Mouse (Mus musculus): ENCODE results near the gene Pigs.

Pigs gene

GRCm38 (mm10) chr11:78337040-78337439, 8.8 kb downstream of the Pigs start:
- DNase-seq (ENCODE audit: low read depth, low spot score), result no peak

- DNase-seq (ENCODE audit: low read depth, low spot score), result no peak
Observed at GRCm38 (mm10) chr11:78341702-78342101, 13.5 kb downstream of the Pigs start.

- DNase-seq (ENCODE audit: low read depth, low spot score), result peak; percentile 48
Observed at GRCm38 (mm10) chr11:78343381-78344327, 15.4 kb downstream of the Pigs start, which contains the start of gene Unc119. Gene Unc119, plus strand, starts transcription at chr11:78343482.

- no peak for DNase-seq (ENCODE audit: low read depth, low spot score)
Observed at GRCm38 (mm10) chr11:78344328-78344889, 16.2 kb downstream of the Pigs start.

- DNase-seq (ENCODE audit: low read depth, low spot score), result no peak
Observed at GRCm38 (mm10) chr11:78344890-78345715, 16.9 kb downstream of the Pigs start.

GRCm38 (mm10) chr11:78345801-78346200, 17.6 kb downstream of the Pigs start:
- no peak for DNase-seq (ENCODE audit: low read depth, low spot score)

GRCm38 (mm10) chr11:78346326-78347069, 18.3 kb downstream of the Pigs start:
- no peak for DNase-seq (ENCODE audit: low read depth, low spot score)

GRCm38 (mm10) chr11:78347070-78347754, 19.0 kb downstream of the Pigs start:
- DNase-seq (ENCODE audit: low read depth, low spot score), result peak; percentile 80

GRCm38 (mm10) chr11:78347908-78348307, 19.7 kb downstream of the Pigs start:
- no peak for DNase-seq (ENCODE audit: low read depth, low spot score)

- no peak for DNase-seq (ENCODE audit: low read depth, low spot score)
Observed at GRCm38 (mm10) chr11:78348474-78348873, 20.3 kb downstream of the Pigs start.

- no peak for DNase-seq (ENCODE audit: low read depth, low spot score)
Observed at GRCm38 (mm10) chr11:78349441-78350358, 21.5 kb downstream of the Pigs start.

GRCm38 (mm10) chr11:78353081-78353480, 24.9 kb downstream of the Pigs start:
- DNase-seq (ENCODE audit: low read depth, low spot score), result no peak

- no peak for DNase-seq (ENCODE audit: low read depth, low spot score)
Observed at GRCm38 (mm10) chr11:78354905-78355304, 26.7 kb downstream of the Pigs start.

GRCm38 (mm10) chr11:78355471-78356238, 27.4 kb downstream of the Pigs start:
- no peak for DNase-seq (ENCODE audit: low read depth, low spot score)

GRCm38 (mm10) chr11:78358330-78359007, 30.3 kb downstream of the Pigs start:
- no peak for DNase-seq (ENCODE audit: low read depth, low spot score)

GRCm38 (mm10) chr11:78360125-78360788, 32.0 kb downstream of the Pigs start:
- peak; percentile 57 for DNase-seq (ENCODE audit: low read depth, low spot score)

- DNase-seq (ENCODE audit: low read depth, low spot score), result no peak
Observed at GRCm38 (mm10) chr11:78360789-78361131, 32.5 kb downstream of the Pigs start.

Measured in c-Kit-negative CD71-positive TER-119-positive erythroid progenitor cells, embryonic 14.5 days (primary cell).